Mouse (Mus musculus) myocyte (in vitro differentiated cells): ENCODE results near the gene Nrm.

Experiments used
- CEBPB ChIP-seq: IDR thresholded peaks from 2 replicates; pipeline ENCODE4 v1.6.1; 2011; ENCODE audit warnings: mild to moderate bottlenecking, moderate library complexity; ENCODE audit not compliant: poor library complexity, insufficient read depth, severe bottlenecking
- MAX ChIP-seq: IDR thresholded peaks from one replicate; pipeline ENCODE4 v1.6.1; 2011; ENCODE audit warnings: low read depth, mild to moderate bottlenecking, control low read depth
- MYOD1 ChIP-seq, 3 experiments: IDR thresholded peaks; one replicate each; pipeline ENCODE4 v1.6.1; 2011; ENCODE audit warnings: control low read depth in 2 of 3, low read depth in 2 of 3, mild to moderate bottlenecking in 2 of 3, moderate library complexity in 1 of 3; ENCODE audit not compliant: insufficient read length in 2 of 3, control insufficient read depth in 1 of 3
- MYOG ChIP-seq, 3 experiments: IDR thresholded peaks; one replicate each; pipeline ENCODE4 v1.6.1; 2011; ENCODE audit warnings: control low read depth in 2 of 3, low read depth in 2 of 3, mild to moderate bottlenecking in 2 of 3; ENCODE audit not compliant: insufficient read length in 2 of 3, control insufficient read depth in 1 of 3, insufficient read depth in 1 of 3
- POLR2A ChIP-seq: IDR thresholded peaks from one replicate; pipeline ENCODE4 v1.6.1; 2011; ENCODE audit warnings: low read depth, mild to moderate bottlenecking, control low read depth, moderate library complexity; ENCODE audit not compliant: insufficient read length
- POLR2AphosphoS2 ChIP-seq: IDR thresholded peaks from one replicate; pipeline ENCODE4 v1.6.1; 2011; ENCODE audit warnings: low read depth, control low read depth; ENCODE audit not compliant: insufficient read length
- SRF ChIP-seq: IDR thresholded peaks from one replicate; pipeline ENCODE4 v1.6.1; 2011; ENCODE audit warnings: low read depth; ENCODE audit not compliant: control insufficient read depth, insufficient read length
- TCF12 ChIP-seq: IDR thresholded peaks from one replicate; pipeline ENCODE4 v1.6.1; 2011; ENCODE audit warnings: mild to moderate bottlenecking, control low read depth; ENCODE audit not compliant: poor library complexity, insufficient read depth, severe bottlenecking
- USF1 ChIP-seq: IDR thresholded peaks from one replicate; pipeline ENCODE4 v1.6.1; 2011; ENCODE audit warnings: low read depth, mild to moderate bottlenecking, control low read depth, moderate library complexity

DNA sequence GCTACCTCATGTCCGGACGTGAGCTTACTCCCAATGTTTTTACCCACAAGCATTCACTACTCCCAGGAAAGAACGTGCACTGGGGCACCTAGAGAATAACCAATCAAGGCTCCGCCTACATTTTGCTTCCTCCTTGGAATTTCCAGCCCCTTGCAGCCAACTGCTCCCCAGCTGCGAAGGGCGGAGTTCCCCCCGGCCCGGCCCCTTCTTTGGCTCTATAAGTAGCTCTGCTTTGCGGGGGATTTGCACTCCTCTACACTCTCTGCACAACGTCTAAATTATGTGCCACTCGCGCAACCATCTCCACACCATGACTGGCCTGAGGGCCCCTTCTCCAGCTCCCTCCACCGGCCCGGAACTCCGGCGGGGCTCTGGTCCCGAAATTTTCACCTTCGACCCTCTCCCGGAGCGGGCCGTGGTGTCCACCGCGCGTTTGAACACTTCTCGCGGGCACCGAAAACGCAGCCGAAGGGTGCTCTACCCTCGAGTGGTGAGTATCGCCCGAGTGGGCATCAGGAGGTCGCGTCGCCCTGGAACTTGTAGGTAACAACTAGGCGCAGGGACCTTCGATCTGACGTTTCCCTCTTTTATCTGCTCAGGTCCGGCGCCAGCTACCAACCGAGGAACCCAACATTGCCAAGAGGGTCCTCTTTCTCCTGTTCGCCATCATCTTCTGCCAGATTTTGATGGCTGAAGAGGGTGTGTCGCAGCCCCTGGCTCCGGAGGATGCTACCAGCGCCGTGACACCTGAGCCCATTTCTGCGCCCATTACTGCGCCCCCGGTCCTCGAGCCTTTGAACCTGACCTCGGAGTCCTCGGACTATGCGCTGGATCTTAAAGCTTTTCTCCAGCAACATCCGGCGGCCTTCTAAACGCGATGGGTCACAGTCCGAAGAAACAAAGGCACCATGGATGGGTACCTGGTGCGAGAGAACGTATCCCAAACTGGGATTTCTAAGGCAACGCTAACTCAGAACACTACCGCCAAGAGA is 39.4 kb upstream of the Nrm start, which contains the start of gene Ier3:
- peak; percentile 92 for TF ChIP-seq POLR2A
- TF ChIP-seq POLR2AphosphoS2, result peak; percentile 97
- TF ChIP-seq USF1, result no peak
- peak in 1 of 3 experiments; percentile 57 for TF ChIP-seq MYOG (IDR thresholded peaks at IDR 0.05; ENCODE audit: control insufficient read depth in 1 of 3, insufficient read depth in 1 of 3, insufficient read length in 2 of 3, low read depth in 2 of 3)
- no peak for TF ChIP-seq TCF12
- TF ChIP-seq MYOD1 (IDR thresholded peaks at IDR 0.05; ENCODE audit: control insufficient read depth in 1 of 3, insufficient read length in 2 of 3, low read depth in 2 of 3), result no peak
- no peak for TF ChIP-seq MAX
- no peak for TF ChIP-seq SRF
- TF ChIP-seq CEBPB, result no peak
